Mouse (Mus musculus): ENCODE results near the gene Zfyve1. TPM values are rescaled to one million over a fixed set of nuclear protein-coding genes. Genes with fewer than 3 reads are reported as not detected.

Gene Zfyve1
- total and polyA plus RNA-seq, 3 experiments = 8.0 to 8.3 TPM; not detected in 1

DNA sequence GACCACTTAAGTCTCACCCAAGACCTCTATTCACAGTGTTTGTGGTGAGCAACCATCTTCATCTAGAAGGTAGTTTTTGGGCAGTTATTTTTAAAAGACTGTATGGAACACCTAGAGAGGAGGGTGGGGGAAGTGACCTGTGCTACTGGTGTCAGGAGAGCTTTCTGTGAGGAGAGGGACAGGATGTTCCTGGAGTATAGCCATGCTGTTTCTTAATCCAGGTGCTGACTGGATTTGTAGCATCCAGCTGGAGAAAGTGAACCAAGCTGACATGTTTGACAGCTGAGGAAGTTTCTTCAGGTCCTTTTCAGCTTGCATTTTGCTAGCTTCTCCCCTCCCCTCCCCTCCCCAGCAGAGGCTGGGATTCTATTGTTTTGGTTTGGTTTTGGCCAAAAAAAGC lies 52.2 kb downstream of the Zfyve1 start:
- no peaks in the 10 kb centered on the region for H3K79me2 ChIP-seq (ENCODE audit: control insufficient read depth, insufficient read depth, low read length, poor library complexity)
- no peaks in the 10 kb centered on the region for H3K9me3 ChIP-seq (replicated peaks; ENCODE audit: insufficient read depth, low read length)
- no peaks in the 10 kb centered on the region for H3K4me1 ChIP-seq (ENCODE audit: control insufficient read depth in 1 of 2, insufficient read depth in 2 of 2, low read length in 2 of 2)
- no peak overlapping the region for H3K4me3 ChIP-seq (ENCODE audit: control insufficient read depth in 1 of 2, insufficient read depth in 1 of 2, low read depth in 2 of 2, low read length in 2 of 2)
- no peak for TF ChIP-seq JUND (IDR thresholded peaks at IDR 0.05; ENCODE audit: low read depth, low read length)
- no peaks in the 10 kb centered on the region; a peak in 1 of 4 replicates for H3K36me3 ChIP-seq (ENCODE audit: control insufficient read depth in 1 of 2, insufficient read depth in 2 of 2, low read length in 2 of 2)
- no peak overlapping the region for H3K9ac ChIP-seq (ENCODE audit: control insufficient read depth, low read depth, low read length, poor library complexity, severe bottlenecking)
- no peaks in the 10 kb centered on the region for H3K27me3 ChIP-seq (ENCODE audit: control insufficient read depth in 1 of 2, insufficient read depth in 2 of 2, low read length in 2 of 2)
- no peak for DNase-seq (ENCODE audit: low read depth, low spot score)
- H3K27ac ChIP-seq (ENCODE audit: control insufficient read depth, low read depth, low read length) = no peak overlapping the region

DNA sequence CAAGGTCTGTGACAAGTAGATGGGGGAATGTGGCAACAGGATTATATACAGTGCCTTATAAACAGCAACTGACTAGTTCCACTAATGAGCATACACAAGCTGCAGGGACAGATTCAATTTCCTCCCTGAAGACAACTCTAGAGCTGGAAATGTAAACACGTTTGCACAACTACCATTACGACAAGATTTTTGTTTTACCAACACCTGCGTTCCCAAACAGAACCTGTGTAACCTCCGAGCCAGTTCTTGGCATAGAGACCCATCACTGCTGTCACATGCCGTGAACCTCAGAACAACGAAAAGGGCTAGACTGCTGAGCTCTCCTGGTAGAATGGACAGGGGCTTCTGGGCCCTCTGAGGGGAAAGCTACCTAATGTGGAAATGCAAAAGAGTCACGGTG lies 53.0 kb downstream of the Zfyve1 start:
- Histone ChIP-seq H3K4me3 (ENCODE audit: control insufficient read depth in 1 of 2, insufficient read depth in 1 of 2, low read depth in 2 of 2, low read length in 2 of 2) (no peak overlapping the region), H3K9me3 (replicated peaks; ENCODE audit: insufficient read depth, low read length) (no peaks in the 10 kb centered on the region), H3K36me3 (ENCODE audit: control insufficient read depth in 1 of 2, insufficient read depth in 2 of 2, low read length in 2 of 2) (no peaks in the 10 kb centered on the region; a peak in 1 of 4 replicates), H3K27me3 (ENCODE audit: control insufficient read depth in 1 of 2, insufficient read depth in 2 of 2, low read length in 2 of 2) (no peaks in the 10 kb centered on the region), H3K79me2 (ENCODE audit: control insufficient read depth, insufficient read depth, low read length, poor library complexity) (no peaks in the 10 kb centered on the region), H3K9ac (ENCODE audit: control insufficient read depth, low read depth, low read length, poor library complexity, severe bottlenecking) (no peak overlapping the region), H3K27ac (ENCODE audit: control insufficient read depth, low read depth, low read length) (no peak overlapping the region), H3K4me1 (ENCODE audit: control insufficient read depth in 1 of 2, insufficient read depth in 2 of 2, low read length in 2 of 2) (no peaks in the 10 kb centered on the region)
- TF ChIP-seq MAFK (IDR thresholded peaks at IDR 0.05; ENCODE audit: borderline replicate concordance, low read depth, low read length) (no peak), MEF2A (IDR thresholded peaks at IDR 0.05; ENCODE audit: extremely low read depth, insufficient replicate concordance, low read depth, low read length, poor library complexity, severe bottlenecking) (no peak), ETS1 (IDR thresholded peaks at IDR 0.05; ENCODE audit: low read depth, low read length) (no peak), GATA1 (IDR thresholded peaks at IDR 0.05; ENCODE audit: low read depth, low read length) (no peak), KAT2A (conservative IDR thresholded peaks at IDR 0.05; ENCODE audit: low read depth, low read length) (no peak), CHD1 (IDR thresholded peaks at IDR 0.05; ENCODE audit: low read depth, low read length) (no peak), MYB (IDR thresholded peaks at IDR 0.05; ENCODE audit: low read depth, low read length) (no peak), ZKSCAN1 (IDR thresholded peaks at IDR 0.05; ENCODE audit: low read depth, low read length) (no peak), RCOR1 (IDR thresholded peaks at IDR 0.05; ENCODE audit: low read depth, low read length) (no peak)
- DNase-seq (ENCODE audit: low read depth, low spot score) = no peak

DNA sequence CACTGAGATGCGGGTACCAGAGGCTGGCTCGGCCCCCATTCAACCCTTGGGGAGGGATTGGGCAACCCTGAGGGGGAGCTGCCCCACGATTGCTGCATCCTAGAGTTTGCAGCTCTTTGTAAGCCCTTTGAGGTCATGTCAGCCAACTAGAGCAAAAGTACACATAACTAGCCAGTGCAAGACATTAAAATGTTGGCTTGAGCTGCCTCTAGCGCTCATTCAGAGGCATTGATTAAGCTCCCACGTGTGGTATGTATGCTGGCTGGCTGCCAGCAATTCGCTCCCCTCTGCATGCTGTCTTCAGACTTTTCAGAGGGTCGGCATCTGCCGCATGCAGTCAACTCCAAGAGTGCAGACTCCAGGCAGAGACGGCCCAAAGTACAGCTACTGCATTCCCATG lies 61.0 kb downstream of the Zfyve1 start:
- Histone ChIP-seq H3K4me1 (ENCODE audit: control insufficient read depth in 1 of 2, insufficient read depth in 2 of 2, low read length in 2 of 2) (no peaks in the 10 kb centered on the region), H3K27ac (ENCODE audit: control insufficient read depth, low read depth, low read length) (no peak overlapping the region), H3K4me3 (ENCODE audit: control insufficient read depth in 1 of 2, insufficient read depth in 1 of 2, low read depth in 2 of 2, low read length in 2 of 2) (no peak overlapping the region), H3K27me3 (ENCODE audit: control insufficient read depth in 1 of 2, insufficient read depth in 2 of 2, low read length in 2 of 2) (no peaks in the 10 kb centered on the region), H3K9me3 (replicated peaks; ENCODE audit: insufficient read depth, low read length) (no peaks in the 10 kb centered on the region), H3K9ac (ENCODE audit: control insufficient read depth, low read depth, low read length, poor library complexity, severe bottlenecking) (no peak overlapping the region), H3K36me3 (ENCODE audit: control insufficient read depth in 1 of 2, insufficient read depth in 2 of 2, low read length in 2 of 2) (no peaks in the 10 kb centered on the region; a peak in 1 of 4 replicates), H3K79me2 (ENCODE audit: control insufficient read depth, insufficient read depth, low read length, poor library complexity) (no peaks in the 10 kb centered on the region)
- TF ChIP-seq POLR2AphosphoS2 (IDR thresholded peaks at IDR 0.05; ENCODE audit: low read length) = no peak
- TF ChIP-seq TAL1 (IDR thresholded peaks at IDR 0.05; ENCODE audit: low read length) = no peak
- no peak for TF ChIP-seq MAFK (IDR thresholded peaks at IDR 0.05; ENCODE audit: borderline replicate concordance, low read depth, low read length)
- TF ChIP-seq ZMIZ1 (IDR thresholded peaks at IDR 0.05; ENCODE audit: low read depth, low read length) = no peak
- TF ChIP-seq MAX (IDR thresholded peaks at IDR 0.05; ENCODE audit: low read length) = no peak
- TF ChIP-seq TBP (IDR thresholded peaks at IDR 0.05; ENCODE audit: low read depth, low read length) = no peak
- no peak for TF ChIP-seq KAT2A (conservative IDR thresholded peaks at IDR 0.05; ENCODE audit: low read depth, low read length)
- no peak for TF ChIP-seq SMC3 (IDR thresholded peaks at IDR 0.05; ENCODE audit: low read depth, low read length)
- no peak for TF ChIP-seq MAZ (IDR thresholded peaks at IDR 0.05; ENCODE audit: low read depth, low read length)
- no peak for TF ChIP-seq USF1 (IDR thresholded peaks at IDR 0.05; ENCODE audit: low read depth, low read length)
- TF ChIP-seq ZKSCAN1 (IDR thresholded peaks at IDR 0.05; ENCODE audit: low read depth, low read length) = no peak
- no peak for TF ChIP-seq RAD21 (IDR thresholded peaks at IDR 0.05; ENCODE audit: low read depth, low read length)
- TF ChIP-seq MEF2A (IDR thresholded peaks at IDR 0.05; ENCODE audit: extremely low read depth, insufficient replicate concordance, low read depth, low read length, poor library complexity, severe bottlenecking) = no peak
- no peak for TF ChIP-seq USF2 (IDR thresholded peaks at IDR 0.05; ENCODE audit: borderline replicate concordance in 1 of 2, insufficient read depth in 1 of 2, low read depth in 1 of 2, low read length in 2 of 2)
- TF ChIP-seq ETS1 (IDR thresholded peaks at IDR 0.05; ENCODE audit: low read depth, low read length) = no peak
- TF ChIP-seq ZC3H11A (IDR thresholded peaks at IDR 0.05; ENCODE audit: low read depth, low read length) = no peak
- TF ChIP-seq POLR2AphosphoS5 (IDR thresholded peaks at IDR 0.05; ENCODE audit: borderline replicate concordance, low read depth, low read length) = no peak
- no peak for TF ChIP-seq EP300 (IDR thresholded peaks at IDR 0.05; ENCODE audit: low read depth in 1 of 2, low read length in 2 of 2)
- no peak for TF ChIP-seq MXI1 (IDR thresholded peaks at IDR 0.05; ENCODE audit: low read depth, low read length)
- no peak for DNase-seq (ENCODE audit: low read depth, low spot score)
